Mouse (Mus musculus): ENCODE data around the gene Tnfrsf19.

- TF ChIP-seq ZNF384 (IDR thresholded peaks at IDR 0.05; ENCODE audit: low read depth, low read length), result no peak
- TF ChIP-seq MAFK (IDR thresholded peaks at IDR 0.05; ENCODE audit: insufficient read depth, low read depth, low read length), result no peak
- TF ChIP-seq ZC3H11A (IDR thresholded peaks at IDR 0.05; ENCODE audit: borderline replicate concordance, low read depth, low read length), result no peak
- TF ChIP-seq CHD2 (IDR thresholded peaks at IDR 0.05; ENCODE audit: low read depth, low read length), result no peak
- TF ChIP-seq HCFC1 (IDR thresholded peaks at IDR 0.05; ENCODE audit: borderline replicate concordance, insufficient read depth, low read length), result no peak
Observed at GRCm38 (mm10) chr14:60985077-60985476, 61.2 kb downstream of the Tnfrsf19 start.

All from ES-E14 (cell line).